Mouse (Mus musculus) kidney, embryonic 16.5 days (tissue): ENCODE data around the gene Dab2. TPM values are rescaled to one million over a fixed set of nuclear protein-coding genes. Genes with fewer than 3 reads are reported as not detected.

ENCODE experiments used
- ATAC-seq: fragments of 200-750 bp; cut with Nextera tagmentation; 2 replicates; pipeline ENCODE4 v1.8.0; 2017; ENCODE audit warnings: moderate TSS enrichment; ENCODE audit not compliant: low FRiP score, low TSS enrichment
- H3K27ac ChIP-seq: fragments of 300-500 bp; sonication (generic); 2 replicates; pipeline ENCODE4 v1.5.1; 2014; ENCODE audit warnings: low read length
- H3K27me3 ChIP-seq: fragments of 300-500 bp; sonication (generic); 2 replicates; pipeline ENCODE4 v1.6.1; 2014; ENCODE audit warnings: low read length, control low read depth, mixed read lengths; ENCODE audit not compliant: insufficient read depth
- H3K36me3 ChIP-seq: fragments of 300-500 bp; sonication (generic); 2 replicates; pipeline ENCODE4 v1.6.1; 2014; ENCODE audit warnings: low read length, control low read depth, mixed read lengths; ENCODE audit not compliant: insufficient read depth
- H3K4me1 ChIP-seq: fragments of 300-500 bp; sonication (generic); 2 replicates; pipeline ENCODE4 v1.6.1; 2014; ENCODE audit warnings: low read length, control low read depth, mixed read lengths; ENCODE audit not compliant: insufficient read depth
- H3K4me2 ChIP-seq: fragments of 300-500 bp; sonication (generic); replicated peaks from 2 replicates; pipeline ENCODE4 v1.6.1; 2014; ENCODE audit warnings: low read depth, low read length
- H3K4me3 ChIP-seq: fragments of 300-500 bp; sonication (generic); 2 replicates; pipeline ENCODE4 v1.5.1; 2014; ENCODE audit warnings: mild to moderate bottlenecking, low read length
- H3K9ac ChIP-seq: fragments of 300-500 bp; sonication (generic); replicated peaks from 2 replicates; pipeline ENCODE4 v1.6.1; 2014; ENCODE audit warnings: low read length
- H3K9me3 ChIP-seq: fragments of 300-500 bp; sonication (generic); 2 replicates; pipeline ENCODE4 v1.6.1; 2016; ENCODE audit warnings: low read length, control low read depth
- WGBS: fragments of 180-500 bp; shearing (Covaris S2); extraction: QIAGEN DNeasy Blood & Tissue Kit; methylation state at CpG from one replicate; pipeline ENCODE4 v1.1.7; 2014; 5-methylcytosine and 5-hydroxymethylcytosine counted together
- polyA plus RNA-seq: library from polyadenylated mRNA; unstranded; fragments of >200 nt; fragmentation: Nextera tagmentation; extraction: Ambion mirVana; gene quantifications from 2 replicates; pipeline ENCODE4 v1.2.1, GENCODE M21; 2015

Gene Dab2
- polyA plus RNA-seq, 1 experiment from 2014 or later, result 76.4 TPM

DNA sequence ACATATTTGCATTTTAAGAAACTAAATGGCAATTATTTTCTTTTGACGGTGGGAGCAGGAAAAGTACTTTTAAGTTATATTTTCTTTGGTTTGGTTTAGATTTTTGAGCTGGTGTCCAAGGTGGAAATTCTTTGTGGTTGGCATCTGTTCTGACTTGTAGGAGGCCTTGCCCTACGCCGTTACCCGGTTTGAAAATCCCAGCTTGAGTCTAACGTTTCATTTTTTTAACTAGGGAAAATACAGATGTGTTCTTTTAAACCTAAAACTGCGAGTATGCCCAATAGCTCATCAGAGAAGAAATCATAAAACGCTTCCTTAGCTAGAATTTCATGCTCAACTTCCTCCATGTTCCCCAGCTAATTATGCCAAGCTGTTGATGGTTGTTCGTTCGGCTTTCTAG lies 16.3 kb upstream of the Dab2 start:
- Histone ChIP-seq H3K27ac (no peak overlapping the region), H3K4me2 (no peak overlapping the region), H3K27me3 (no peaks in the 10 kb centered on the region), H3K9me3 (no peaks in the 10 kb centered on the region), H3K4me3 (no peak overlapping the region), H3K4me1 (peaks cover 19% of the 10 kb centered on the region), H3K9ac (no peak overlapping the region), H3K36me3 (no peaks in the 10 kb centered on the region)
- 72% methylated on average over 9 of the region's 9 CpGs for WGBS
- ATAC-seq, result no peak

DNA sequence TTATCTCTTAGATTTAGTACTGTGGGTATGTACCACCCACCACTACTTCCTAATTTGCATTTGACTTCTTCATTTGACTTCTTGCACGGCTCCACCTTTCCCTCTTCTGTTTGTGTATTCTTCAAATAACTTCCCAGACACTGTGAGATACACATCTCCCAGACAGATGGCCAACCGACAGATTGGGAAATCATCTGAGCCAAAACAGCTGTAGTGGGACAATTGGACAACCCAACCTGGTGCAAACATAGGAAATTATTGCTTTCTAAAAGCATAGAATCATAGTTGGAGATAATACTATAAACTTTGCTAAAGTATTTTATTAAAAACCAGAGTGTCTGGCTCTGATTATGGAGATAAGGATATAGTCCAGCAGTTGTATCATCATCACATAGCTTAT lies 3.5 kb upstream of the Dab2 start:
- Histone ChIP-seq H3K9me3 (no peaks in the 10 kb centered on the region), H3K27me3 (no peaks in the 10 kb centered on the region), H3K4me3 (no peak overlapping the region), H3K36me3 (no peaks in the 10 kb centered on the region), H3K4me1 (no peaks in the 10 kb centered on the region), H3K4me2 (no peak overlapping the region), H3K27ac (no peak overlapping the region), H3K9ac (no peak overlapping the region)
- ATAC-seq, result no peak
- WGBS, result 63% methylated on average over 2 of the region's 2 CpGs

DNA sequence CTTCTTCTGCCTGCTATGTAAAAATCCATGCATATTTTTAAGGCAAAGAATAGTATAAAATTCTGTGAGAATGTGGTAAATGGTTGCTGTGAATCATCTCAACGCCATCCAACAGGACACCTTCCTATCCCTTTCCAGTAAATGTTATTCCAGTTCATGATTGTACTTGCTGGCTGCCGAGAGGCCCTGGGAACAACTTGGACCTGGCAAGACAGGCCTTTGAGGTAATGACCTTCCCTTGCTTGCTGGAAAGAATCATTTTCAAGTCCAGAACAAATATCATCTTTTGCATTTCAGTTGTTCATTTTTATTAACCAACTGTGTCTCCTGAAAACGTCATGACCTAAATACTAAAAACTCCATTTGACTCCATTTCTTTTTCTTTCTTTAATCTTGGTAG lies 862 bp upstream of the Dab2 start:
- no peak overlapping the region for H3K9ac ChIP-seq
- H3K4me1 ChIP-seq, result no peaks in the 10 kb centered on the region
- H3K36me3 ChIP-seq, result no peaks in the 10 kb centered on the region
- H3K27ac ChIP-seq, result no peak overlapping the region
- WGBS, result 84% methylated on average over 3 of the region's 3 CpGs
- no peak overlapping the region for H3K4me3 ChIP-seq
- H3K27me3 ChIP-seq, result no peaks in the 10 kb centered on the region
- no peak for ATAC-seq
- no peak overlapping the region for H3K4me2 ChIP-seq
- no peaks in the 10 kb centered on the region for H3K9me3 ChIP-seq

DNA sequence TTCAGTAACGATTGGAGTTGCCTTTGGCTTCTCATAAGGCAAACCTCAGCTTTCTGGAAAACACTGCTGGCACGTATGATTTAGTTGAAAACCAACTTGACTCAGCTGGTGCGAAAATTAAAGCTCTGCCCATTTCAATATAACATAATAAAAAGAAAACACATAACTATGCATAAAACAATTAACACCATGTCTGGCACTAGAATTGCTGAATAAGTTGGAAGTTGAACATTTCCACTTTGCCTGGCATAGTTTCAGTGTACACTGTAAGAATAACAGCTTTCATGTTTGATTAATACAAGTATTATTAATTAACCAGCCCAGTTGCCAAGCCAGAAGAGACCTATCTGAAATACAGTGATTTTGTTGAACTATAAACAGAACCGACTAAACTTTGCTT lies 2.6 kb downstream of the Dab2 start:
- H3K27ac ChIP-seq, result no peak overlapping the region
- WGBS, result 66% methylated on average over 4 of the region's 4 CpGs
- no peaks in the 10 kb centered on the region for H3K4me1 ChIP-seq
- no peaks in the 10 kb centered on the region for H3K9me3 ChIP-seq
- ATAC-seq, result no peak
- H3K36me3 ChIP-seq, result no peaks in the 10 kb centered on the region
- no peak overlapping the region for H3K4me3 ChIP-seq
- H3K4me2 ChIP-seq, result no peak overlapping the region
- no peak overlapping the region for H3K9ac ChIP-seq
- H3K27me3 ChIP-seq, result no peaks in the 10 kb centered on the region

DNA sequence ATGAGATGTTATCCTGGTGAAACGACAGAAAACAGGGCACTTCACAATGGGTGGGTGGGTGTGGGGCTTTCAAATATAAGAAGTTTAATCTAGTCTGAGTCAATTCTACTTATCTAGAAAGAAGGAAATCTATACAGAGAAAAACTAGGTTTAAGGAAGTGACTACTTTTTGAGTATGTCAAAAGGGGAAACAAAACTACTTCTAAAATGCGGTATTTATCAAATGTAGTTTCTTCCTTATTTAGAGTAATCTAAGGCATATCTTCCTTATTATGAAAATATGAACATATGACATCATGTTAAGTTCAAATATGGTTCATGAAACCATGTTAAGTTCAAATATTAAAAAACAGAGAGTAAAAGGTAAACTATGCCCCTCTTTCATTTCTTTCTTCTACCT lies 4.2 kb downstream of the Dab2 start:
- H3K9me3 ChIP-seq, result no peaks in the 10 kb centered on the region
- H3K27me3 ChIP-seq, result no peaks in the 10 kb centered on the region
- no peak overlapping the region for H3K9ac ChIP-seq
- no peak overlapping the region for H3K27ac ChIP-seq
- no peak overlapping the region for H3K4me3 ChIP-seq
- no peaks in the 10 kb centered on the region for H3K36me3 ChIP-seq
- no peaks in the 10 kb centered on the region for H3K4me1 ChIP-seq
- 82% methylated on average over 2 of the region's 2 CpGs for WGBS
- no peak overlapping the region for H3K4me2 ChIP-seq
- ATAC-seq, result no peak

DNA sequence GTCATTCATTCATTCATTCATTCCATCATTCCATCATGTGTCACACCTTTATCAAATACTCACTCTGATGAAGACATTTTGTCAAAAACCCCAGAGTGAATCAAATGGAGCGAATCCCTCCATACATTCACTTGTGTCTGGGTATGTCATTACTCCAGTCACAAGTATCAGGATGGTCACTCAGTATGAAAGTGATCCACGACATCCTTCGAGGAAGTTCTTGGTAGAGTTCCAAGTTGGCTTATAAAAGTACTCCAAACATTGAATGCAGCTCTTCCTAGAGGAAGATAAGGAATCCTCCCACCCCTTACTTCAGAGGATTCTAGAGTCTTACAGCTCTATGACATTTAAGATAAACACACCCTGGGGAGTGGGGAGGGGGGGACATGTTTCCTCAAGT lies 10.0 kb downstream of the Dab2 start:
- Histone ChIP-seq H3K4me1 (no peaks in the 10 kb centered on the region), H3K36me3 (no peaks in the 10 kb centered on the region), H3K4me3 (no peak overlapping the region), H3K4me2 (no peak overlapping the region), H3K9me3 (no peaks in the 10 kb centered on the region), H3K27me3 (no peaks in the 10 kb centered on the region), H3K27ac (no peak overlapping the region), H3K9ac (no peak overlapping the region)
- 61% methylated on average over 3 of the region's 3 CpGs for WGBS
- ATAC-seq, result no peak

DNA sequence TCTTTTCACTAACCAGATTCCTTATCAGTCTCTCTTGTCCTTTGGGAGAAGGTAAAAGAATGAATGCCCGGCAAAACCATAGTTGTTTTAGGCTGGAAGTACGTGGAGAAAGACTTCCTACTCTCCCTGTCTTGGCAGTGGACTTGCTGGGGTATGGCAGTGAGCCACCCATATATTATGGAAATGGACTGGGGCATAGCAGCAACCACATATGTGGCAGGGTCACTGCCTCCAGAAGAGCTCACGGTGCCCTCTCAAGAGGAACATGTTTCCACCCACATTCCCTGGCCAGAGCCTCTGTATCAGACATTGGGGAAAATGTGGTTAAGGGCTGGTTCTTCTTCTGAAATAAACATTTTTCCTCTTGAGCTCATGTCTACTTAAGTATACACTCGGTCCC lies 10.8 kb downstream of the Dab2 start:
- no peak overlapping the region for H3K4me2 ChIP-seq
- no peaks in the 10 kb centered on the region for H3K36me3 ChIP-seq
- WGBS, result 51% methylated on average over 4 of the region's 4 CpGs
- H3K27ac ChIP-seq, result no peak overlapping the region
- no peak for ATAC-seq
- H3K4me1 ChIP-seq, result no peaks in the 10 kb centered on the region
- no peak overlapping the region for H3K4me3 ChIP-seq
- H3K9me3 ChIP-seq, result no peaks in the 10 kb centered on the region
- H3K9ac ChIP-seq, result no peak overlapping the region
- no peaks in the 10 kb centered on the region for H3K27me3 ChIP-seq

DNA sequence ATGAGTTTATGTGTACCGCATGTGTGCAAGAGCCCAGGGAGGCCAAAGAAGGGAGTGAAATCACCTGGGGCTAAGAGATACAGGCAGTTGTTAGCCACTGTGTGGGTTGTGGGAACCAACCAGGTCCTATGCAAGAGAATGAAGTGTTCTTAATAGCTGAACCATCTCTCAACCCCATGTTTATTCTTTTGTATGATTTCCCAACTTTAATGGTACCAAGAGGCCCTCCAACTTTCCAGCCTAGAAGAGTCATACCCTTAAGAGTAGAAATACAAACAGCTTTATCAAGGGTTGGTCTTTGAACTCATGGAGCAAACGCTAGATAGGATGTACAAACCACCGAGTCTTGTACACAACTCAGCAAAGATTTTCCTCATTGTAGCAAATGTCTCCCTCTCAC lies 12.8 kb downstream of the Dab2 start:
- H3K4me3 ChIP-seq, result no peak overlapping the region
- no peaks in the 10 kb centered on the region for H3K9me3 ChIP-seq
- no peak overlapping the region for H3K9ac ChIP-seq
- H3K36me3 ChIP-seq, result no peaks in the 10 kb centered on the region
- no peak overlapping the region for H3K4me2 ChIP-seq
- WGBS, result 98% methylated on average over 3 of the region's 3 CpGs
- no peak overlapping the region for H3K27ac ChIP-seq
- H3K4me1 ChIP-seq, result no peaks in the 10 kb centered on the region
- H3K27me3 ChIP-seq, result no peaks in the 10 kb centered on the region
- ATAC-seq, result no peak

DNA sequence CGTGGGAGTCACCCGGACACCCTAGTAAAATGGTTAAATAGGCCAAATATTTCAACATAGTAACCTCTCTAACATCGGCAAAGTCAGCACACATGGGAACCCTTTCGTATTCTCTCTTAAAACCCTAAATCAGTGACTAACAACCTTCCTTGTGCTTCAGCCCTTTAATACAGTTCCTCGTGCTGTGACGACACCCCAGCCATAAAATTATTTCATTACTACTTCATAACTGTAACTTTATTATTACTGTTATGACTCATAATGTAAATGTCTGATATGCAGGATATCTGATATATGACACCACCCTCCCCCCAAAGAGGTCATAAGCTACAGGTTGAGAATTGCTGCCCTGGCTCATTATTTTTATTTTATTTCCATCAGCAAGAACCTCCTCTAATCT lies 19.8 kb downstream of the Dab2 start:
- ATAC-seq, result no peak
- WGBS, result 70% methylated on average over 6 of the region's 6 CpGs
- no peak overlapping the region for H3K4me3 ChIP-seq

DNA sequence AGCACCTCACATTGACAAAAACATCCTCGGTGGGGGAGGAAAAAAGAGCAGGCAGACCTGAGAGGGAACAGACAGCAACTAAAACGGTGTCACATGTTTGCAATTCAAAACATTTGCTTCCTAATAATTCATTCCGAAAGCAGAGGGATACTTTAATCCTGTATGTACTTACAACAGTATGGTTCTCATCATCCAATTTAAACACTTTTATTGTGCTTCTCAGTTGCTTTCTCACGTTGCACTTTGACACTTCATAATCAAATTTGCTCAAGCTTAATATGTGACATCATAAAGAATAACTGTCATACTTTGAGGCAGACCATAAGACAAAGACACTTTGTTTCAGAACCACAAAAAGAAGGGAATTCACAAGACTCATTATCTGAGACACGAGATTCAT lies 20.9 kb downstream of the Dab2 start:
- Histone ChIP-seq H3K9ac (no peak overlapping the region), H3K9me3 (no peaks in the 10 kb centered on the region), H3K4me2 (no peak overlapping the region), H3K27me3 (no peaks in the 10 kb centered on the region), H3K27ac (peak overlapping the region; percentile 59), H3K36me3 (no peaks in the 10 kb centered on the region), H3K4me1 (peaks cover 24% of the 10 kb centered on the region), H3K4me3 (no peak overlapping the region)
- ATAC-seq, result peak; percentile 4; the same call in 1 of the 2 replicates
- WGBS, result 24% methylated on average over 5 of the region's 5 CpGs

More for the DNA sequence above, 19.8 kb downstream of the Dab2 start:
- no peaks in the 10 kb centered on the region for H3K9me3 ChIP-seq
- no peak overlapping the region for H3K4me2 ChIP-seq
- H3K9ac ChIP-seq, result no peak overlapping the region
- H3K27ac ChIP-seq, result no peak overlapping the region
- H3K4me1 ChIP-seq, result peaks cover 24% of the 10 kb centered on the region
- H3K36me3 ChIP-seq, result no peaks in the 10 kb centered on the region
- no peaks in the 10 kb centered on the region for H3K27me3 ChIP-seq

DNA sequence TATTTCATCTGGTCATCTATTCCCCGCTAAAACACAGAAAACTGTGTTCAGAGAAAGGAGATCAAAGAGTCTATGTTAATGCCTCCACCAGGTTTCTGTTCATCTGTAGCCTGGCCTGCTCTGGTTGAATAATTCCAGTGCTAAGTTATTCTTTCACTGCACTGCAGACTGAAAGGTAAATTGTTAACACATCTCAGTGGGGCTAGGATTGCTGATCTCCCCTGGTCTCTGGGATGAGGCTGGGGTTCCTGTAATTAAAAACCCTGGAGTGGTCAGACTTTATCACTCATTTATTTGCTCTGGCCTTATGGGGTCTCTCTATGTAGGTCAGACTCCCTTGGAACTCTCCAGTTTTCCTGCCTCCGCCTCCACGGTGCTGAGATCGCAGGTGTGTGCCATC lies 21.7 kb downstream of the Dab2 start:
- Histone ChIP-seq H3K9ac (no peak overlapping the region), H3K4me3 (no peak overlapping the region), H3K4me1 (peaks cover 24% of the 10 kb centered on the region), H3K27ac (peak overlapping the region; percentile 73), H3K27me3 (no peaks in the 10 kb centered on the region), H3K4me2 (no peak overlapping the region), H3K36me3 (no peaks in the 10 kb centered on the region), H3K9me3 (no peaks in the 10 kb centered on the region)
- 43% methylated on average over 4 of the region's 4 CpGs for WGBS
- ATAC-seq, result peak; percentile 94
